Mouse (Mus musculus): ENCODE results near the gene Rsbn1l.

DNA sequence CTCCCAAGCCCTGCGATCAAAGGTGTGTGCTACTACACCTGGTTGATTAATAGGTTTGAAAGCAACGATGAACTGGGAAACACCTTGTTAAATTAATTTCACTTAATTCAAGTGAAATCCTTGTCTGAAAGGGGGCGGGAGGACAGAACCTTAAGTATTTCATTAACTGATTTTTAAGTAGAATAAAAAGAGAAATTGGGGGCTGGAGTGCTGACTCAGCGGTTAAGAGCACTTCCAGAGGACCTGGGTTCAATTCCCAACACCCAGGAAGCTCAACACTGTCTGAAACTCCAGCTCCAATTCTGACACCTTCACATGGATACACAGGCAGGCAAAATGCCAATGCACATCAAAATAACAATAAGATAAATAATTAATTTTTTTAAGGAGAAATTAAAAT, 37.2 kb downstream of the Rsbn1l start:
- TF ChIP-seq CTCF (IDR thresholded peaks at IDR 0.05; ENCODE audit: low read depth) (no peak), EP300 (IDR thresholded peaks at IDR 0.05; ENCODE audit: low read depth) (no peak)

Data from liver, embryonic 14.5 days (tissue).